Mouse (Mus musculus) urinary bladder, postnatal 10 days (tissue): ENCODE data around the gene Zfp637.
"Not testable (repeated sequence)": the region's sequence is repeated elsewhere in the genome, so short reads cannot be mapped to it uniquely, and the experiment has no call there.

ENCODE experiments used
- DNase-seq: peaks from one replicate; pipeline ENCODE4 v3.0.0; 2022; ENCODE audit warnings: low spot score

Zfp637 gene

GRCm38 (mm10) chr6:117840686-117841510, at the start of gene Zfp637:
Zfp637 (plus strand) TSS chr6:117841180.
- peak; percentile 65 for DNase-seq

GRCm38 (mm10) chr6:117795251-117795650, 45.7 kb upstream of the Zfp637 start:
- DNase-seq, result no peak

- DNase-seq, result no peak
Observed at GRCm38 (mm10) chr6:117800824-117801223, 40.2 kb upstream of the Zfp637 start.

- no peak for DNase-seq
Observed at GRCm38 (mm10) chr6:117801801-117802200, 39.2 kb upstream of the Zfp637 start.

GRCm38 (mm10) chr6:117807756-117808155, 33.2 kb upstream of the Zfp637 start:
- DNase-seq, result no peak

GRCm38 (mm10) chr6:117809816-117810215, 31.2 kb upstream of the Zfp637 start:
- no peak for DNase-seq

- no peak for DNase-seq
Observed at GRCm38 (mm10) chr6:117810717-117811116, 30.3 kb upstream of the Zfp637 start.

- DNase-seq, result no peak
Observed at GRCm38 (mm10) chr6:117811256-117811655, 29.7 kb upstream of the Zfp637 start.

GRCm38 (mm10) chr6:117814681-117815080, 26.3 kb upstream of the Zfp637 start:
- DNase-seq, result no peak

GRCm38 (mm10) chr6:117817108-117817541, 23.9 kb upstream of the Zfp637 start:
- no peak for DNase-seq

- DNase-seq, result no peak
Observed at GRCm38 (mm10) chr6:117820327-117820726, 20.7 kb upstream of the Zfp637 start.

GRCm38 (mm10) chr6:117825369-117825768, 15.6 kb upstream of the Zfp637 start:
- no peak for DNase-seq

GRCm38 (mm10) chr6:117828273-117828672, 12.7 kb upstream of the Zfp637 start:
- DNase-seq, result no peak

- DNase-seq, result no peak
Observed at GRCm38 (mm10) chr6:117841511-117841955, 553 bp downstream of the Zfp637 start.

GRCm38 (mm10) chr6:117844597-117844996, 3.6 kb downstream of the Zfp637 start:
- DNase-seq, result no peak

- not testable (repeated sequence) for DNase-seq
Observed at GRCm38 (mm10) chr6:117846671-117847070, 5.7 kb downstream of the Zfp637 start.

- no peak for DNase-seq
Observed at GRCm38 (mm10) chr6:117847772-117848171, 6.8 kb downstream of the Zfp637 start.

- DNase-seq, result no peak
Observed at GRCm38 (mm10) chr6:117848577-117848976, 7.6 kb downstream of the Zfp637 start.

- no peak for DNase-seq
Observed at GRCm38 (mm10) chr6:117851747-117852146, 10.8 kb downstream of the Zfp637 start.

- no peak for DNase-seq
Observed at GRCm38 (mm10) chr6:117857990-117858389, 17.0 kb downstream of the Zfp637 start.

- DNase-seq, result no peak
Observed at GRCm38 (mm10) chr6:117861848-117862247, 20.9 kb downstream of the Zfp637 start, which contains the start of gene Zfp239. Zfp239 (plus strand) TSS chr6:117862100.

GRCm38 (mm10) chr6:117862465-117862864, 21.5 kb downstream of the Zfp637 start:
- no peak for DNase-seq

GRCm38 (mm10) chr6:117862899-117863620, 22.1 kb downstream of the Zfp637 start:
- no peak for DNase-seq
